Mouse (Mus musculus): ENCODE results near the gene Cngb1. TPM values are rescaled to one million over a fixed set of nuclear protein-coding genes. Genes with fewer than 3 reads are reported as not detected.

Cngb1 gene
- polyA plus RNA-seq, 1 experiment: 2.4 TPM

DNA sequence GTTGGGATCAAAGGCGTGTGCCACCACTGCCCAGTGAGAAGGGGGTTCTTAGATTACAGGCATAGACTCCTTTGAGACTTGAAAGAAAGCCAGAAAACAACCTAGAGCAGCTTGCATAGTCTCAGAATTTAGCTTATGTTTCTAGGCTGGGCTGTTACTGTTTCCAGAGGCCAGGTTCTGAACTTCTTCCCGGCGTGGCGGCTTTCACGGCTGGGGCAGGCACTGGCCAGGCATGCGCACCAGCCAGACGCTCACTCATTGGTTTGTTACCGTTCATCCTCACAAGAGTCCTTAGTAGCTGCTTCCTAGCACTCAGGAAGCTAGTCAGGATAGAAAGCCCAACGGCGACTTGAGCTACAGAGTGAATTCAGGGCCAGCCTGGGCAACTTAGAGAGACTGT lies 50.8 kb downstream of the Cngb1 start:
- no peak overlapping the region for H3K4me3 ChIP-seq (replicated peaks; ENCODE audit: extremely low read depth, low read depth, low read length)
- no peaks in the 10 kb centered on the region for H3K4me1 ChIP-seq (ENCODE audit: control insufficient read depth, insufficient read depth, low read length)
- no peak for TF ChIP-seq POLR2A (IDR thresholded peaks at IDR 0.05; ENCODE audit: borderline replicate concordance, extremely low read depth, low read depth, low read length)
- no peak for TF ChIP-seq CTCF (IDR thresholded peaks at IDR 0.05; ENCODE audit: insufficient read depth, low read length)
- WGBS: 86% methylated on average over 10 of the region's 10 CpGs
- DNase-seq: no peak

GRCm38 (mm10) chr8:95254564-95255434 lies 51.6 kb downstream of the Cngb1 start:
- H3K4me3 ChIP-seq (replicated peaks; ENCODE audit: extremely low read depth, low read depth, low read length): peak overlapping the region; percentile 40
- DNase-seq: peak; percentile 98
- no peaks in the 10 kb centered on the region for H3K4me1 ChIP-seq (ENCODE audit: control insufficient read depth, insufficient read depth, low read length)
- TF ChIP-seq POLR2A (IDR thresholded peaks at IDR 0.05; ENCODE audit: borderline replicate concordance, extremely low read depth, low read depth, low read length) (no peak), CTCF (IDR thresholded peaks at IDR 0.05; ENCODE audit: insufficient read depth, low read length) (peak; percentile 76)
- 23% methylated on average over 16 of the region's 16 CpGs for WGBS

GRCm38 (mm10) chr8:95252056-95252455 lies 54.3 kb downstream of the Cngb1 start:
- WGBS: 70% methylated on average over 9 of the region's 9 CpGs
- Histone ChIP-seq H3K4me3 (replicated peaks; ENCODE audit: extremely low read depth, low read depth, low read length) (no peak overlapping the region), H3K4me1 (ENCODE audit: control insufficient read depth, insufficient read depth, low read length) (no peaks in the 10 kb centered on the region)
- TF ChIP-seq CTCF (IDR thresholded peaks at IDR 0.05; ENCODE audit: insufficient read depth, low read length): no peak
- no peak for TF ChIP-seq POLR2A (IDR thresholded peaks at IDR 0.05; ENCODE audit: borderline replicate concordance, extremely low read depth, low read depth, low read length)
- DNase-seq: no peak

DNA sequence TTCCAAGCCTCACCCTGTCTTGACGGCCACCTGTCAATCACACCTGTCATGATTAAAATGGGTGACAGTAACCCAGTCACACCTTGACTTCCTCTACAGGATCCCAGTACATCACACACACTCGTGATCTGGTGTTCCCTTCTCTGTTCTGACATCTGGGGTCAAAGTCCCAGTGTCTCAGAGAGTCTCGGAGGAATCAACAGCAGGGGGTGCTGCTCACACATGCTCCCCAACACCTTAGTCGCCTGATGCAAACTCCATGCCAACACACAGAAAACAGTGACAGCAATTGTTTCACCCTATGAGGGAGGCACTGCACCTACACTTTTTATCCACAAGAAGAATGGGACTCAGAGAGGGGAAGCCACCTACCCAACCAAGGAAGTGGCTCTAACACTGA lies 56.5 kb downstream of the Cngb1 start:
- no peak for TF ChIP-seq POLR2A (IDR thresholded peaks at IDR 0.05; ENCODE audit: borderline replicate concordance, extremely low read depth, low read depth, low read length)
- TF ChIP-seq CTCF (IDR thresholded peaks at IDR 0.05; ENCODE audit: insufficient read depth, low read length): peak; percentile 48; the same call in 1 of the 2 replicates
- Histone ChIP-seq H3K4me3 (replicated peaks; ENCODE audit: extremely low read depth, low read depth, low read length) (no peak overlapping the region), H3K4me1 (ENCODE audit: control insufficient read depth, insufficient read depth, low read length) (peaks cover 4% of the 10 kb centered on the region; the same call in 1 of the 2 replicates)
- 34% methylated on average over 4 of the region's 4 CpGs for WGBS
- DNase-seq: no peak

DNA sequence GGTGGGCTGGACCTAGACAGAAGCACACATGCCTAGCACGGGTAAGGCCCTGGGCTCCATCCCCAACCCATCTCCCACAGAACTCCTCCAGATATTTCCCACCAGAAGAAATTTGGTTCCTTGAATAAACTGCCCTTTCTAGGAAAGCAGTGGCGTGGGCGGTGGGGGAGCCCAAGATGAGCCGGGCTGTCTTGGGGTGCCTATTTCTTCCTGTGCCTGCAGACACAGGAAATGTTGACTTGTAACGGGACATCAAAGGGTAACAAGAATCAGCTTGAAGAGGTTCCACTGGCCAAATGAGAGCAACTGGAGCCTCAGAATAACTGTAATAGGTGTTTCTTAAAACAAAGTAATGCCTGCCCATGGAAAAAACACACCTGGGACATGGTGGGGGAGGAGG lies 59.1 kb downstream of the Cngb1 start:
- 60% methylated on average over 5 of the region's 5 CpGs for WGBS
- DNase-seq: no peak
- peaks cover 4% of the 10 kb centered on the region; the same call in 1 of the 2 replicates for H3K4me1 ChIP-seq (ENCODE audit: control insufficient read depth, insufficient read depth, low read length)
- TF ChIP-seq POLR2A (IDR thresholded peaks at IDR 0.05; ENCODE audit: borderline replicate concordance, extremely low read depth, low read depth, low read length): no peak
- no peak for TF ChIP-seq CTCF (IDR thresholded peaks at IDR 0.05; ENCODE audit: insufficient read depth, low read length)
- no peak overlapping the region for H3K4me3 ChIP-seq (replicated peaks; ENCODE audit: extremely low read depth, low read depth, low read length)

- Histone ChIP-seq H3K4me3 (replicated peaks; ENCODE audit: extremely low read depth, low read depth, low read length) (no peak overlapping the region), H3K4me1 (ENCODE audit: control insufficient read depth, insufficient read depth, low read length) (peaks cover 4% of the 10 kb centered on the region; the same call in 1 of the 2 replicates)
- TF ChIP-seq POLR2A (IDR thresholded peaks at IDR 0.05; ENCODE audit: borderline replicate concordance, extremely low read depth, low read depth, low read length) (no peak), CTCF (IDR thresholded peaks at IDR 0.05; ENCODE audit: insufficient read depth, low read length) (no peak)
- 34% methylated on average over 5 of the region's 5 CpGs for WGBS
- peak; percentile 22 for DNase-seq
Observed at GRCm38 (mm10) chr8:95245180-95245579, 61.2 kb downstream of the Cngb1 start.

DNA sequence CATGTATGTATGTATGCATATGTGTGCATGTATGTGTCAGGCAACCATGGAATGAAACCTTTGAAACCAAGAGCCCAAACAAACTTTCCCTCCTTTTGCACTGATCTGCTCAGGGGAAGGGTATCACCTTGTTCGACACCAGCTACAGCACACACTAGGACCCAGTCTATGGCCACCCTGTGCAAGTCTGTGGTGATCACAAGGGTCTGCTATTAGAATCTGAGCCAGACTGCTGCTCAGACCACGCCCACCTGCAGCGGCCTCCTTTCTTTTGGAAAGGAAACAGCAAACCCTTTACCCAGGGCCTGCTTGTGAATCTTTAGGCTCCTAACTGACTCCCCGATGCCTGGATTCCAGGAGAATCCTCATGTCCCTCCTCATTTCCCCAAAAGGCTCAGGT lies 62.5 kb downstream of the Cngb1 start:
- no peak for DNase-seq
- 72% methylated on average over 4 of the region's 4 CpGs for WGBS
- Histone ChIP-seq H3K4me3 (replicated peaks; ENCODE audit: extremely low read depth, low read depth, low read length) (no peak overlapping the region), H3K4me1 (ENCODE audit: control insufficient read depth, insufficient read depth, low read length) (peaks cover 4% of the 10 kb centered on the region; the same call in 1 of the 2 replicates)
- TF ChIP-seq POLR2A (IDR thresholded peaks at IDR 0.05; ENCODE audit: borderline replicate concordance, extremely low read depth, low read depth, low read length) (no peak), CTCF (IDR thresholded peaks at IDR 0.05; ENCODE audit: insufficient read depth, low read length) (no peak)

DNA sequence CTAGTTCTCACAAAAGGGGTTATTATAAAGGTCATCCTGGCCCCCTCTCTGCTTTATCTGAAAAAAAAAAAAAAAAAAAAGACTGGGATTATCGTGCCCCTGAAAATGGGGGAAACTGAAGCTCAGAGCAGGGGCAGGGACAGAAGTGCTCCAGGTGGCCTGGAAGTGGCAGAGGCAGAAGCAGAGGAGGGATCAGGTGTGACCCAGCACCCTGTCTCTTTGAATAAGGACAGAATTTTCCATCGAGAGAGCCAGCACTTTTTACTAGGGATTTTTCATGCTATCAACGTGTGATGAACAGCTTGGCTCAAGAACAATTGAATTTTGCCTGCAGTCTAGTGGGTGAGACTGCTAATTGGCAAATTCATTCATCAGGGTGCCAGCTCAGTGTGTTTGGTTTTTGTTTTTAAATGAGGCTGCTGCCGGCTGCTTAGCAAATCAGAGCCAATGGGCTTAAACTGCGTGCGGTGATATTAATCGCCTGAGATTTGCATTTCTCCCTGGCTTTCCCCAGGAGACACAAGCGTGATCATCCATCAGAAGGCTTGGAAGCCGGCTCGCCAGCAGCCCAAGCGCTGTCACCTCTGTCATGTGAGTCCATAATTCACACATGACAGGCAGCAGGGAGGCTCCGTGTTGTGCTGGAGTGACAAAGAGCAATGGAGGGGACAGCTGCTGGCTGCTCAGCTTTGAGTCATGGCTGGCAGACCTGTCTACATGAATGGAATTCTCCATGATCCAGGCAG lies 63.4 kb downstream of the Cngb1 start:
- no peak for DNase-seq
- TF ChIP-seq POLR2A (IDR thresholded peaks at IDR 0.05; ENCODE audit: borderline replicate concordance, extremely low read depth, low read depth, low read length) (no peak), CTCF (IDR thresholded peaks at IDR 0.05; ENCODE audit: insufficient read depth, low read length) (no peak)
- Histone ChIP-seq H3K4me1 (ENCODE audit: control insufficient read depth, insufficient read depth, low read length) (peaks cover 4% of the 10 kb centered on the region; the same call in 1 of the 2 replicates), H3K4me3 (replicated peaks; ENCODE audit: extremely low read depth, low read depth, low read length) (no peak overlapping the region)
- 38% methylated on average over 12 of the region's 12 CpGs for WGBS

- WGBS: 89% methylated on average over 26 of the region's 26 CpGs
- Histone ChIP-seq H3K4me1 (ENCODE audit: control insufficient read depth, insufficient read depth, low read length) (peaks cover 4% of the 10 kb centered on the region; the same call in 1 of the 2 replicates), H3K4me3 (replicated peaks; ENCODE audit: extremely low read depth, low read depth, low read length) (no peak overlapping the region)
- TF ChIP-seq POLR2A (IDR thresholded peaks at IDR 0.05; ENCODE audit: borderline replicate concordance, extremely low read depth, low read depth, low read length) (no peak), CTCF (IDR thresholded peaks at IDR 0.05; ENCODE audit: insufficient read depth, low read length) (no peak)
- DNase-seq: no peak
Observed at GRCm38 (mm10) chr8:95242099-95242825, 64.1 kb downstream of the Cngb1 start.

All from lung, adult 2 months (tissue).